Mouse (Mus musculus) hindbrain, embryonic 13.5 days (tissue): ENCODE results near the gene Bbs5. TPM values are rescaled to one million over a fixed set of nuclear protein-coding genes. Genes with fewer than 3 reads are reported as not detected.

ENCODE experiments used
- ATAC-seq: fragments of 200-750 bp; cut with Nextera tagmentation; 2 replicates; pipeline ENCODE4 v1.8.0; 2017; ENCODE audit warnings: moderate TSS enrichment; ENCODE audit not compliant: low FRiP score
- H3K27ac ChIP-seq: fragments of 300-500 bp; sonication (generic); 2 replicates; pipeline ENCODE4 v1.5.1; 2015; ENCODE audit warnings: inconsistent platforms, mild to moderate bottlenecking, moderate library complexity
- H3K27me3 ChIP-seq: fragments of 300-500 bp; sonication (generic); 2 replicates; pipeline ENCODE4 v1.6.1; 2015; ENCODE audit warnings: mild to moderate bottlenecking, inconsistent platforms
- H3K36me3 ChIP-seq: fragments of 300-500 bp; sonication (generic); 2 replicates; pipeline ENCODE4 v1.6.1; 2015; ENCODE audit warnings: mild to moderate bottlenecking, inconsistent platforms
- H3K4me1 ChIP-seq: fragments of 300-500 bp; sonication (generic); replicated peaks from 2 replicates; pipeline ENCODE4 v1.6.1; 2015; ENCODE audit warnings: inconsistent platforms
- H3K4me2 ChIP-seq: fragments of 300-500 bp; sonication (generic); 2 replicates; pipeline ENCODE4 v1.6.1; 2015; ENCODE audit warnings: inconsistent platforms, mild to moderate bottlenecking, moderate library complexity
- H3K4me3 ChIP-seq: fragments of 300-500 bp; sonication (generic); 2 replicates; pipeline ENCODE4 v1.5.1; 2015; ENCODE audit warnings: mild to moderate bottlenecking, inconsistent platforms
- H3K9ac ChIP-seq: fragments of 300-500 bp; sonication (generic); 2 replicates; pipeline ENCODE4 v1.6.1; 2015; ENCODE audit warnings: mild to moderate bottlenecking, inconsistent platforms
- H3K9me3 ChIP-seq: fragments of 300-500 bp; sonication (generic); 2 replicates; pipeline ENCODE4 v1.6.1; 2016; ENCODE audit warnings: inconsistent platforms
- WGBS: fragments of 180-500 bp; shearing (Covaris S2); methylation state at CpG from one replicate; pipeline ENCODE4 v1.1.7; 2015; 5-methylcytosine and 5-hydroxymethylcytosine counted together
- polyA plus RNA-seq: library from polyadenylated mRNA; unstranded; fragments of >200 nt; fragmentation: Nextera tagmentation; extraction: Ambion mirVana; gene quantifications from 2 replicates; pipeline ENCODE4 v1.2.1, GENCODE M21; 2015

The Bbs5 gene
- polyA plus RNA-seq, result 23.5 and 28.1 TPM in 2 replicates

GRCm38 (mm10) chr2:69646726-69647490 is at the start of gene Bbs5:
Bbs5 (plus strand) TSS chr2:69647171.
- 4% methylated on average over 43 of the region's 43 CpGs for WGBS
- Histone ChIP-seq H3K4me2 (peak within 1 kb of the TSS; percentile 63), H3K9ac (peak within 1 kb of the TSS; percentile 82), H3K4me1 (peaks cover 11% of the 10 kb centered on the region), H3K27ac (peak within 1 kb of the TSS; percentile 40; the same call in 1 of the 2 replicates), H3K27me3 (no peaks in the 10 kb centered on the region), H3K4me3 (peak within 1 kb of the TSS; percentile 71), H3K9me3 (no peaks in the 10 kb centered on the region), H3K36me3 (0 out of 2 replicates have a peak, but pooled peaks cover 14% of the 10 kb centered on the region)
- ATAC-seq, result peak; percentile 93

- no peak for ATAC-seq
- no peaks in the 10 kb centered on the region for H3K27me3 ChIP-seq
- H3K9ac ChIP-seq, result no peak overlapping the region
- no peaks in the 10 kb centered on the region for H3K36me3 ChIP-seq
- 90% methylated on average over 7 of the region's 7 CpGs for WGBS
- no peaks in the 10 kb centered on the region for H3K9me3 ChIP-seq
- H3K4me3 ChIP-seq, result no peak overlapping the region
- no peaks in the 10 kb centered on the region for H3K4me1 ChIP-seq
- H3K27ac ChIP-seq, result no peak overlapping the region
- H3K4me2 ChIP-seq, result no peak overlapping the region
Observed at GRCm38 (mm10) chr2:69603726-69604393, 43.1 kb upstream of the Bbs5 start.

DNA sequence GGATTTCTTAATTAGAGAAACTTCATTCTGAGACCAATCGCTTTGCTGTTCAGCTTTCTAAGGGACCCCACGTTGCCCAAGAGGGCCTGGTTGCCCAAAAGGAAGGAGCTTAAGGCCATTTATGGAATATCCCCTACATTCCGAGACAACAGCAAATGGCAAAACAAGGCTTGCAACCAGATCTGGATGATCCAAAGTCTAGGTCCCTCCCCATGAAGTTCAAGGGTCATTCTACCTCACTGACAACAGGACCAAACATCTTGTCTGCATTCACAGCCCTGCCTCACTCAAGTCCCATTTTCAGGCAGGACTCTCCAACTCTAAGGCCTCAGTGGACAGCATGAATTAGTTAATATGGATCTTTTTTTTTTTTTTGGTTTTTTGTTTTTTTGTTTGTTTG is 40.4 kb upstream of the Bbs5 start:
- no peak overlapping the region for H3K4me2 ChIP-seq
- WGBS, result 93% methylated on average over 3 of the region's 3 CpGs
- H3K4me1 ChIP-seq, result no peaks in the 10 kb centered on the region
- H3K9ac ChIP-seq, result no peak overlapping the region
- H3K9me3 ChIP-seq, result no peaks in the 10 kb centered on the region
- H3K36me3 ChIP-seq, result no peaks in the 10 kb centered on the region
- no peak overlapping the region for H3K27ac ChIP-seq
- no peaks in the 10 kb centered on the region for H3K27me3 ChIP-seq
- no peak overlapping the region for H3K4me3 ChIP-seq
- no peak for ATAC-seq

- Histone ChIP-seq H3K9ac (no peak overlapping the region), H3K4me3 (no peak overlapping the region), H3K4me2 (no peak overlapping the region), H3K9me3 (no peaks in the 10 kb centered on the region), H3K36me3 (no peaks in the 10 kb centered on the region), H3K27ac (no peak overlapping the region), H3K4me1 (peaks cover 7% of the 10 kb centered on the region; the same call in 1 of the 2 replicates), H3K27me3 (no peaks in the 10 kb centered on the region)
- no peak for ATAC-seq
- WGBS, result 19% methylated on average over 10 of the region's 10 CpGs
Observed at GRCm38 (mm10) chr2:69612237-69612636, 34.7 kb upstream of the Bbs5 start.

- H3K9ac ChIP-seq, result no peak overlapping the region
- H3K4me2 ChIP-seq, result no peak overlapping the region
- WGBS, result 66% methylated on average over 9 of the region's 9 CpGs
- no peaks in the 10 kb centered on the region for H3K9me3 ChIP-seq
- H3K36me3 ChIP-seq, result no peaks in the 10 kb centered on the region
- peaks cover 7% of the 10 kb centered on the region; the same call in 1 of the 2 replicates for H3K4me1 ChIP-seq
- no peak for ATAC-seq
- no peak overlapping the region for H3K27ac ChIP-seq
- H3K4me3 ChIP-seq, result no peak overlapping the region
- no peaks in the 10 kb centered on the region for H3K27me3 ChIP-seq
Observed at GRCm38 (mm10) chr2:69612716-69613115, 34.3 kb upstream of the Bbs5 start.

DNA sequence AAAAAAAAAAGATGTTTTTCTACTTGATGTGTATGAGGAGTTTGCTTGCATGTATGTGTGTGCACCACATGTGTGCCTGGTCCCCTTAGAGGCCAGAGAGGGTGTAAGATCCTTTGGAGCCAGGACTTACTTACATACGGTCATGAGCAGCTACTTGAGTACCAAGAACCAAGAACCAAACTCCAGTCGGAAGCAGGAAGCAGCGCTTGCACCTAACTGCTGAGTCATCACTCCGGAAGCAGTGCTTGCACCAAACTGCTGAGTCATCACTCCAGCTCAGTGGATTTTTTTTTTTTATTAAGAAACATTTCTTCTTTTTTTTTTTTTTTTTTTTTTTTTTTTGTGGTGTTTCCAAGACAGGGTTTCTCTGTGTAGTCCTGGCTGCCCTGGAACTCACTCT is 33.7 kb upstream of the Bbs5 start:
- peaks cover 7% of the 10 kb centered on the region; the same call in 1 of the 2 replicates for H3K4me1 ChIP-seq
- H3K36me3 ChIP-seq, result no peaks in the 10 kb centered on the region
- H3K4me3 ChIP-seq, result no peak overlapping the region
- H3K27me3 ChIP-seq, result no peaks in the 10 kb centered on the region
- H3K9ac ChIP-seq, result no peak overlapping the region
- H3K9me3 ChIP-seq, result no peaks in the 10 kb centered on the region
- 75% methylated on average over 4 of the region's 4 CpGs for WGBS
- H3K4me2 ChIP-seq, result no peak overlapping the region
- H3K27ac ChIP-seq, result no peak overlapping the region
- ATAC-seq, result no peak

DNA sequence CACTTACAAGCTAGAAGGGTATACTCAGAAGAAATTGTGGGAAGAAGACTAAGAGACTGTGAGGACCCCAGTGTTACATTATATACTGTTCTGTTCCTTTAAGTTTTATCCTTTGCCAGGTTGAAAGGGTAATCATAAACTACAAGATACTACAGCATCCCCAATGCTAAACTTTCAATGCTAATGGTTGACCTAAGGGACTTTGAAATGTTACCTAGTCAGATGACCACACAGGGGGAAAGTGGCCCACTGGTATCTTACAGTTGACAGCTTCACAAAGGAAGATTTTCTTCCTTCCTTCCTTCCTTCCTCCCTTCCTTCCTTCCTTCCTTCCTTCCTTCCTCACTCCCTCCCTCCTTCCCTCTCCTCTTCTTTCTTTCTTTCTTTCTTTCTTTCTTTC is 28.6 kb upstream of the Bbs5 start:
- Histone ChIP-seq H3K27ac (no peak overlapping the region), H3K36me3 (no peaks in the 10 kb centered on the region), H3K9me3 (no peaks in the 10 kb centered on the region), H3K27me3 (no peaks in the 10 kb centered on the region), H3K4me1 (no peaks in the 10 kb centered on the region), H3K4me2 (no peak overlapping the region), H3K9ac (no peak overlapping the region), H3K4me3 (no peak overlapping the region)
- ATAC-seq, result no peak

GRCm38 (mm10) chr2:69619286-69619685 is 27.7 kb upstream of the Bbs5 start:
- Histone ChIP-seq H3K4me1 (no peaks in the 10 kb centered on the region), H3K27me3 (no peaks in the 10 kb centered on the region), H3K9ac (no peak overlapping the region), H3K4me3 (no peak overlapping the region), H3K27ac (no peak overlapping the region), H3K36me3 (no peaks in the 10 kb centered on the region), H3K4me2 (no peak overlapping the region), H3K9me3 (no peaks in the 10 kb centered on the region)
- ATAC-seq, result no peak

DNA sequence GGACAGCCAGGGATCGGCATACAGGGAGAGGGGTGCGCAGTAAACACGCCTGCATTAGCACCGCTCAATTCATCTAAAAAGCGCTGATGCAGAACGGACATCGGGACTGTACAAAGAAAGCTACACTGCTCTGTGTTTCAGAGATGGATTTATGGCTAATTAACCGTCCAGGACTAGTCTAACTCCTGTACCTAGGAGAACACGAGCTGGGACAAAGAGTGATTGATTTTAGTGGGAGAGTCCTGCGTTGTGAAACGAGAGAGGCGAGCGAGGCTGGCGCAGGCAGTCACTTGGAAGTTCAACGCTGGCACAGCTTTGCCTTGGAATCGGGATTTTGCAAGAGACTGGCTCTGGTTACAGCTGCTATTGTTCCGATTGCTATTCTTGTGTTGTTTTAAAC is 17.8 kb upstream of the Bbs5 start:
- WGBS, result 68% methylated on average over 17 of the region's 17 CpGs
- no peak overlapping the region for H3K4me3 ChIP-seq
- 0 out of 2 replicates have a peak overlapping the region, but pooled peaks have one; percentile 17 for H3K4me2 ChIP-seq

GRCm38 (mm10) chr2:69629914-69630313 is 17.1 kb upstream of the Bbs5 start:
- Histone ChIP-seq H3K9ac (no peak overlapping the region), H3K4me1 (peaks cover 5% of the 10 kb centered on the region; the same call in 1 of the 2 replicates), H3K27ac (no peak overlapping the region), H3K27me3 (no peaks in the 10 kb centered on the region), H3K36me3 (no peaks in the 10 kb centered on the region), H3K4me2 (no peak overlapping the region), H3K9me3 (no peaks in the 10 kb centered on the region), H3K4me3 (no peak overlapping the region)
- 91% methylated on average over 6 of the region's 6 CpGs for WGBS
- ATAC-seq, result no peak

More for the DNA sequence above, 17.8 kb upstream of the Bbs5 start:
- ATAC-seq, result no peak
- Histone ChIP-seq H3K27me3 (no peaks in the 10 kb centered on the region), H3K27ac (no peak overlapping the region), H3K4me1 (peaks cover 5% of the 10 kb centered on the region; the same call in 1 of the 2 replicates), H3K9me3 (no peaks in the 10 kb centered on the region), H3K9ac (no peak overlapping the region), H3K36me3 (no peaks in the 10 kb centered on the region)

GRCm38 (mm10) chr2:69630792-69631191 is 16.2 kb upstream of the Bbs5 start:
- Histone ChIP-seq H3K27ac (no peak overlapping the region), H3K9me3 (no peaks in the 10 kb centered on the region), H3K4me2 (no peak overlapping the region), H3K4me3 (no peak overlapping the region), H3K9ac (no peak overlapping the region), H3K27me3 (no peaks in the 10 kb centered on the region), H3K4me1 (peaks cover 5% of the 10 kb centered on the region; the same call in 1 of the 2 replicates), H3K36me3 (no peaks in the 10 kb centered on the region)
- WGBS, result 92% methylated on average over 5 of the region's 5 CpGs
- no peak for ATAC-seq

DNA sequence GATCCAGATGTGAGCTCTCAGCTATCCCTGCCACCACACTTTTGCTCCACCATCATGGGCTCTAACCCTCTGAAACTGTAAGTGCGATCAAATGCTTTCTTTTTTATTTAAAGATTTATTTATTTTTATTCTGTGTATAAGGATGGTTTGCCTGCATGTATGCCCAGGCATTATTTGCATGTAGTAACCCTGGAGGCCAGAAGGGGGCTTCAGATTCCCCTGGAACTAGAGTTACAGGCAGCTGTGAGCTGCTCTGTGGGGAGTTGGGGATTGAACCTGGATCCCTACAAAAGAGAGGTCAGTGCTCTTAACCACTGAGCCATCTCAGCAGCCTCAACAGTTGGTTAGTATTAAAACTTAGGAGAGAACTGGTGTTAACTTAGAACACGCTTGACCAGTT is 15.5 kb upstream of the Bbs5 start:
- Histone ChIP-seq H3K9ac (no peak overlapping the region), H3K4me3 (no peak overlapping the region), H3K36me3 (no peaks in the 10 kb centered on the region), H3K27ac (no peak overlapping the region), H3K4me2 (no peak overlapping the region), H3K27me3 (no peaks in the 10 kb centered on the region), H3K9me3 (no peaks in the 10 kb centered on the region), H3K4me1 (peaks cover 5% of the 10 kb centered on the region; the same call in 1 of the 2 replicates)
- no peak for ATAC-seq
- WGBS, result 84% methylated on average over 2 of the region's 2 CpGs
